Mouse (Mus musculus) liver, postnatal 0 days (tissue): Measurements from ENCODE around the gene Gm9913. TPM values are rescaled to one million over a fixed set of nuclear protein-coding genes. Genes with fewer than 3 reads are reported as not detected.

ENCODE experiments used
- ATAC-seq: fragments of 200-750 bp; cut with Nextera tagmentation; 2 replicates; pipeline ENCODE4 v1.8.0; 2017; ENCODE audit warnings: mild to moderate bottlenecking, moderate library complexity
- DNase-seq: peaks from one replicate; pipeline ENCODE4 v3.0.0-alpha.2; 2016
- H3K27ac ChIP-seq: fragments of 300-500 bp; sonication (generic); 2 replicates; pipeline ENCODE4 v1.5.1; 2014; ENCODE audit warnings: antibody characterized with exemption, moderate library complexity, mild to moderate bottlenecking, low read depth
- H3K27me3 ChIP-seq: fragments of 300-500 bp; sonication (generic); 2 replicates; pipeline ENCODE4 v1.6.1; 2014; ENCODE audit warnings: low read length, control low read depth, mixed read lengths; ENCODE audit not compliant: insufficient read depth
- H3K36me3 ChIP-seq: fragments of 300-500 bp; sonication (generic); replicated peaks from 2 replicates; pipeline ENCODE4 v1.6.1; 2014; ENCODE audit warnings: mild to moderate bottlenecking, control low read depth, low read length, moderate library complexity, mixed read lengths; ENCODE audit not compliant: insufficient read depth
- H3K4me1 ChIP-seq: fragments of 300-500 bp; sonication (generic); 2 replicates; pipeline ENCODE4 v1.6.1; 2014; ENCODE audit warnings: antibody characterized with exemption, mild to moderate bottlenecking, control low read depth; ENCODE audit not compliant: insufficient read depth
- H3K4me2 ChIP-seq: fragments of 300-500 bp; sonication (generic); 2 replicates; pipeline ENCODE4 v1.6.1; 2014; ENCODE audit warnings: low read depth, mild to moderate bottlenecking, low read length, moderate library complexity, mixed read lengths
- H3K4me3 ChIP-seq: fragments of 300-500 bp; sonication (generic); 2 replicates; pipeline ENCODE4 v1.5.1; 2014; ENCODE audit warnings: low read depth, low read length
- H3K9ac ChIP-seq: fragments of 300-500 bp; sonication (generic); replicated peaks from 2 replicates; pipeline ENCODE4 v1.6.1; 2014; ENCODE audit warnings: mild to moderate bottlenecking, moderate library complexity
- H3K9me3 ChIP-seq: fragments of 300-500 bp; sonication (generic); 2 replicates; pipeline ENCODE4 v1.6.1; 2016; ENCODE audit warnings: mild to moderate bottlenecking, control low read depth, low read length, mixed read lengths
- CTCF ChIP-seq: sonication (generic); IDR thresholded peaks from 2 replicates; pipeline ENCODE4 v1.5.1; 2016; ENCODE audit warnings: antibody characterized with exemption, low read depth
- EP300 ChIP-seq: IDR thresholded peaks from 2 replicates; pipeline ENCODE4 v1.6.1; 2016; ENCODE audit warnings: antibody characterized with exemption, low read depth, mild to moderate bottlenecking
- WGBS: fragments of 180-500 bp; shearing (Covaris S2); extraction: QIAGEN DNeasy Blood & Tissue Kit; methylation state at CpG from one replicate; pipeline ENCODE4 v1.1.7; 2014; ENCODE audit not compliant: insufficient replicate concordance; 5-methylcytosine and 5-hydroxymethylcytosine counted together
- polyA plus RNA-seq: library from polyadenylated mRNA; unstranded; fragments of >200 nt; fragmentation: Nextera tagmentation; extraction: Ambion mirVana; gene quantifications from 2 replicates; pipeline ENCODE4 v1.2.1, GENCODE M21; 2015

The Gm9913 gene
- polyA plus RNA-seq, 1 experiment from 2014 or later, result not detected

DNA sequence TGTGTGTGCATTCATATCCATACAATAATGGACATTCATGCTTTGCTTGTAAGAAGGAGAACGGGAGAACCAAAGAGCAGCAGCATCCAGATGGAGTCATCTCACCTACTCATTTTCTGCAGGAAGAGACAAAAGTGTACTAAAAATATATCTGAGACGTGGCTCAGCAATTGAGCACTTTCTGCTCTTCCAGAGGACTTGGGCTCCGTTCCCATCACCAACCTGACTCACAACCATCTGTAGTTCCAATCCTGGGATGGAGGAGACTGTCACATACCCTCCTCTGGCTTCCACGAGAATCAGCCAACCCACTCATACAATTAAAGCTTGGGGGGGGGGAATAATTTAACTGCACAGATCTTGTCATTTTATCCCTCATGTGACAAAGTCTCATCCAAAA is 23.8 kb upstream of the Gm9913 start:
- Histone ChIP-seq H3K4me3 (no peak overlapping the region), H3K9ac (no peak overlapping the region), H3K36me3 (no peaks in the 10 kb centered on the region), H3K27me3 (no peaks in the 10 kb centered on the region), H3K4me1 (no peaks in the 10 kb centered on the region), H3K27ac (no peak overlapping the region), H3K4me2 (no peak overlapping the region), H3K9me3 (no peaks in the 10 kb centered on the region)
- DNase-seq, result no peak
- WGBS, result 69% methylated on average over 4 of the region's 4 CpGs
- ATAC-seq, result no peak
- no peak for TF ChIP-seq EP300
- TF ChIP-seq CTCF, result no peak

DNA sequence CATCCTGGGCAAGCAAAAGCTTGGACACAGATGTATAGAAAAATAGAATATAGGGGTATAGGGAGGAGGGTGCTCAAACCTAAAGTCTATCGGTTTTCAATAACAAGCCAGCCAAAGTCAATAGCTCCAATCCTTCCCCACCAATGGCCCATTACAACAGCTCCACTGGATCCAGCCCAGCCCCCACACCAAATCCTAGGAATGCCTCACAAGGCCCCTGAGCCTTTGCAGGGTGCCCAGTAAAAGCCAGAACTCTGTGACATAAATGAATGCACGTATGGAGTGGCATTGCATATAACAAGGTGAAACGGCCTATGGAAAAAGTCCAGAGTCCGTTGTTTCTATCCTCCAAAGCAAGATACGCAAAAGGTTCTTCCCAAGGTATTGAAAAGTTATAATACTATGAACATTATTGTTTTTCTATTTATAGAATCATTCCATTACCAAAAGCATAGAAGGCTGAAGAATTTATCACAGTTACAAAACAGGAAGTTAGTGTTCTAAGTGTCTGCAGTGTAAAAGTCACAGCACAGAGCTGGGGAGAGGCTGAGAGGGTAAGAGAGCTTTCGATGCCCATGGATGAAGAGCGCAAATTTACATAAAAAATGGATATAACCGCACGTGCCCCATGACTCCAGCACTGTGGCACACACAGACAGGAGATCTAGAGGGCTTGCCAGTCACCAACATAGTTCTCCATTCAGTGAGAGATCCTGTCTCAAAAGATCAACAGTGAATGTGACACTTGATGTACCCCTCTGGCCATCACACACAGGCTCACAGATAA is 23.2 kb upstream of the Gm9913 start:
- Histone ChIP-seq H3K27ac (no peak overlapping the region), H3K36me3 (no peaks in the 10 kb centered on the region), H3K4me3 (no peak overlapping the region), H3K9ac (no peak overlapping the region), H3K27me3 (no peaks in the 10 kb centered on the region), H3K4me2 (no peak overlapping the region), H3K9me3 (no peaks in the 10 kb centered on the region), H3K4me1 (no peaks in the 10 kb centered on the region)
- DNase-seq, result no peak
- no peak for TF ChIP-seq EP300
- no peak for TF ChIP-seq CTCF
- no peak for ATAC-seq
- WGBS, result 78% methylated on average over 9 of the region's 9 CpGs

DNA sequence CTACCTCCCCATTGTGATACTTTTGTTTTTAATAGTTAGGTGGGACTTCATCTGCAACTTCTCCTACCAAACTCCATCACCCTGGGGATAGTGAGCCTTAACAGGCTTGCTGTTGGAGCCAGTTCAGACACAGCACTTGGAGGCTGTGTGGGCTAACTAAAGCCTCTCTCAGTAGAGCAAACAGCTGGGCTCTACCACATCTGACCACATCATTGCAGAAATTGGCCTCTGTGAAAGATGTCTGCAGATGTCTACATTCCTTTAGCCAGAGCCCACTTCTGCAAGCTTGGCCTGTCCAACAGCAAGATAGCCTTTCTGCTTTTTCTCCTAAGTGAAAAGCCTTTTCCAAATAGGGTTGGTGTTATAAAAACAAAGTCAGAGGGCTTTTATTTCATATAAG is 20.7 kb upstream of the Gm9913 start:
- ATAC-seq, result no peak
- H3K9me3 ChIP-seq, result no peaks in the 10 kb centered on the region
- TF ChIP-seq CTCF (no peak), EP300 (no peak)
- no peaks in the 10 kb centered on the region for H3K36me3 ChIP-seq
- no peaks in the 10 kb centered on the region for H3K27me3 ChIP-seq
- H3K9ac ChIP-seq, result no peak overlapping the region
- H3K27ac ChIP-seq, result no peak overlapping the region
- DNase-seq, result no peak
- no peak overlapping the region for H3K4me3 ChIP-seq
- H3K4me2 ChIP-seq, result no peak overlapping the region
- no peaks in the 10 kb centered on the region for H3K4me1 ChIP-seq

DNA sequence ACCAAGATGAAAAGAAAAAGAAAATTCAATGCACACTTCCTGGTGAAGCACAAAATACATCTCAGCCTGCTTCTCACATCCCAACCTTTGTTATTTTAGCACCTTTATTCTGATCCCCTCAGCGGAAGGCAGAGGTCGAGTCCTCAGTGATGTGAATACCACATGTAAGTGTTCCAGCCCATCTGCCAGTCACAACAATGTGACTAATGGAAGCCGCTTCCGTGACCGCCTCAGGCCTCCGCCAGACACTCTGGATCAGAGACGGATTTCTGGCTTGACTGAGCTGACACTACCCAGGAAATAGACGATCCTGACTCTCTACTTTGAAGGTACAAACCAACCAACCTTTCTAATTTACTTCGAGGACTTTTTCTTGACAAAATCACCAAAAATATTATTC is 20.0 kb upstream of the Gm9913 start:
- H3K9ac ChIP-seq, result no peak overlapping the region

DNA sequence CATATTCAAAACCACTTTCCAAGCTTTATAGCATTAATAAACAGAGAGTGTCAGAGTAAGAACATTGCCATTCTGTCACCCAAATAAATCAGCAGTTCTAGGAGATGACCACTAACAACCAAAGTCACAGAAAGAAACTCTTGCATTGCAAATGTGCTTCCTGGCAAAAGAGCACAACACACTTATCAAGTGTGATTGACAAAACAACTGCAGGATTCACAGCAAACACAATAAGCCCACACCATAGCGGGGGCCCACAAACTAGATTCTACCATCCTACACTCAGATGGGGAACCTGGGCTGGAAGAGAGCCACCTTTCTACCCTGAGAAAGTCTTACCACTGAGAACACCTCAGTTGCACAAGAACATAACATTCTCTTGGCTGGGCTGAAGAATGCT is 14.9 kb upstream of the Gm9913 start:
- Histone ChIP-seq H3K36me3 (no peaks in the 10 kb centered on the region), H3K4me2 (no peak overlapping the region), H3K27me3 (no peaks in the 10 kb centered on the region), H3K9me3 (no peaks in the 10 kb centered on the region), H3K27ac (no peak overlapping the region), H3K9ac (no peak overlapping the region), H3K4me1 (no peaks in the 10 kb centered on the region), H3K4me3 (no peak overlapping the region)
- 70% methylated on average over 1 of the region's 1 CpGs for WGBS
- DNase-seq (no peak), ATAC-seq (no peak)
- TF ChIP-seq EP300 (no peak), CTCF (no peak)

More for the DNA sequence above, 20.0 kb upstream of the Gm9913 start:
- Histone ChIP-seq H3K9me3 (no peaks in the 10 kb centered on the region), H3K36me3 (no peaks in the 10 kb centered on the region), H3K4me2 (no peak overlapping the region), H3K27ac (no peak overlapping the region), H3K27me3 (no peaks in the 10 kb centered on the region), H3K4me3 (no peak overlapping the region), H3K4me1 (no peaks in the 10 kb centered on the region)
- ATAC-seq (no peak), DNase-seq (no peak)
- WGBS, result 77% methylated on average over 9 of the region's 9 CpGs
- TF ChIP-seq CTCF, result no peak
- no peak for TF ChIP-seq EP300

DNA sequence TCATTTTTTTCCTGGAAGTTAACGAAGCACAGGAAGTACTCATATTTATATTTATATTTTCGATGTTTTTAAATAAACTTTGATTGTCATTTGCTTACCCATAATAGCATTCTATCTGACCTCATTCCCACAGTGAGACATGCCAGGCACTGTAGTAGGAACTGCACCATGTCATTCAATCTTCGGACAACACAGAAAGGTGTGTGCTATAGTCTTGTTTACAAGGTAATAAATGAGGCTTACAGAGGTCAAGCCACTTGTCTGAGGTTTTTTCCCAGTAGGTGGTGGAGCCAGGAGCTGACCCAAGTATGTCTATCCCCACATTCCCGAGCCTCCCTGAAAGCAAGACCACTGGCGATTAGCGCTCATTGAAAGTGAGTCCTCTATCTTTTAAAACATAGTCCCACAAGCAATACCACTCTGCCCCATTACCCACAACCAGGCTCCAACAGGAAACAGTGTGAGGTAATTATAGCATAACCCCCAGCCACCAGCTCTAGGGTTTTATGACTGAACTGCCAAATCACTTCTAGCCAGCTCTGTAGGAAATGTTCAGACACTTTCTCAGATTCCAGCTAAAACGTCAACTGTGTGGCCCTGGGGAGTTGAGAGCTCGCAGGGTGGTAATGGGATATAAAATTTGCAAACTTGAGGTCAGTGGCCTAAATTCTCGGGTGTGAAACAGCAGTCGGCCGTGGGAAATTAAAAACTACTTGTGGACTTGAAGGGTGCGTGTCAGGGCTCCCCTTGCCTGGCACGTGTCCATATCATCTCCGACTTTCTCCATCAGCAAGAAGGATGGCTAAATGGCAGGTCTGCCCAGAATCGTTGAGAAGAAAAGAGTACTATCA is 12.6 kb upstream of the Gm9913 start:
- no peak for ATAC-seq

More for the DNA sequence above, 12.6 kb upstream of the Gm9913 start:
- H3K4me1 ChIP-seq, result no peaks in the 10 kb centered on the region
- 45% methylated on average over 15 of the region's 15 CpGs for WGBS
- no peak overlapping the region for H3K4me3 ChIP-seq
- H3K36me3 ChIP-seq, result no peaks in the 10 kb centered on the region
- no peaks in the 10 kb centered on the region for H3K27me3 ChIP-seq
- H3K4me2 ChIP-seq, result no peak overlapping the region
- H3K9ac ChIP-seq, result no peak overlapping the region
- no peak overlapping the region for H3K27ac ChIP-seq
- no peaks in the 10 kb centered on the region for H3K9me3 ChIP-seq
- no peak for DNase-seq
- TF ChIP-seq CTCF, result no peak
- TF ChIP-seq EP300, result no peak
